Mouse (Mus musculus): Measurements from ENCODE around the gene Kbtbd12.

DNA sequence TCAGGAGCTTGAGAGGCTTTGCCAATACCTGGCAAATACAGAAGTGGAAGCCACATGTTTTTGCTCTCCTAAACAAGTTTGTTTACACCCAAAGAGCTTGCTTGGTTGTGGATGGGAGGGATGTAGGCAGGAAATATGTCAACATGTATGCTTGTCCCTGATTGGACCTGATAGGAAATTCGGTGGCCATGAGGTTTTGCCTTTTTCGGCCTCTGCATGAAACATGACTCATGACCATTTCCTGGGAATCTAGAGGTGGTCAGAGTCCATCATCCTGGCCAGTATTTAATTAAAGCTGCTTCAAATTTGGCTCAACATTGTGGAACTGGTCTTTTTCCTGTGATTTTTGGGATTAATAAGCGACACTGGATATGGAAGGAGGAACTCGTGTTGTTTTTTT lies 53.8 kb downstream of the Kbtbd12 start:
- TF ChIP-seq MAFK (IDR thresholded peaks at IDR 0.05; ENCODE audit: insufficient read depth, low read depth, low read length): no peak
- no peak for TF ChIP-seq ZC3H11A (IDR thresholded peaks at IDR 0.05; ENCODE audit: borderline replicate concordance, low read depth, low read length)
- TF ChIP-seq CHD2 (IDR thresholded peaks at IDR 0.05; ENCODE audit: low read depth, low read length): no peak
- TF ChIP-seq ZNF384 (IDR thresholded peaks at IDR 0.05; ENCODE audit: low read depth, low read length): no peak
